Mouse (Mus musculus) c-Kit-positive CD71-positive TER-119-negative erythroid progenitor cells, embryonic 14.5 days (primary cell): ENCODE measurements at regions not wholly inside any gene's neighbourhood (a gene's known extent, or its start where the extent isn't known, plus 50 kb on each side); places are given as distances from the start of the nearest gene placed in this dataset.

Experiments
- DNase-seq: peaks from one replicate; pipeline ENCODE4 v3.0.0-alpha.2; 2013; ENCODE audit warnings: low read depth

DNA sequence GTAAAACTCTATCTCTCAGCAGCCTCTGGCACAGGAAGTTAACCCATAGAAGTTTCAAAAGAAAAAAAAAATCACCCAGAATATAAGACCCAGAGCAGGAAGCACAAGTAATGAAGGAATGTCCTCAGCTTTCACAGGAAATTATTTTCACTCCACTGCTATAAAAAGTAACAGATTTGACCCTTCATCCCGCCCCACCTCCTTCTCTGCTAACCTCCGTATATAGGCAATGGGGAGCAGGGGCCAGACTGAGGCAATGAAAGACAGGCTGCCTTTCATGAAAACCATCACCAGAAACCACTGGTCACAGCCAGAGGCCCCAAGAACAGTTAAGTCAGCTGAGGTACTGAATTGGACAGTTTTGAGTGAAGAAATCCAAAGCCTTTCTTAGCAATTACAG is 654.9 kb downstream of the Gsdmc2 start:
- no peak for DNase-seq

DNA sequence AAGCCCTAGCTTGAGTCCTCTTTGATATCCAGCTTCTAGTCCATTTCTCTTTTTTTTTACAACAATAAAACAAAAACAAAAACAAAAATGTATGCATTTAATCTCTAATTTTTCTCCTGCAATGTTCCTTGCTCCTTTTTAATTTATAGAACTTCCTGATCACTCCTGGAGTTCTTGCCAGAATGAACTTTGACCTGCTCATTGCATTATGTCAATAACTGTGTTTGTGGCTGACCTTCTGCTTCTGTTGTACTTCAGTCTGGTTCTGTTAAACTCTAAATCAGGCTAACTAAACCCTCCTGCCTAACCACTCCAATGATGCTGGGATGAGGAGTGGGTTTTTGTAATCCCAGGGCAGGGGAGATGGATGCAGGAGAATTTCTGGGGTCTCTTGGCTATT is 674.0 kb downstream of the Gsdmc2 start:
- DNase-seq, result no peak

DNA sequence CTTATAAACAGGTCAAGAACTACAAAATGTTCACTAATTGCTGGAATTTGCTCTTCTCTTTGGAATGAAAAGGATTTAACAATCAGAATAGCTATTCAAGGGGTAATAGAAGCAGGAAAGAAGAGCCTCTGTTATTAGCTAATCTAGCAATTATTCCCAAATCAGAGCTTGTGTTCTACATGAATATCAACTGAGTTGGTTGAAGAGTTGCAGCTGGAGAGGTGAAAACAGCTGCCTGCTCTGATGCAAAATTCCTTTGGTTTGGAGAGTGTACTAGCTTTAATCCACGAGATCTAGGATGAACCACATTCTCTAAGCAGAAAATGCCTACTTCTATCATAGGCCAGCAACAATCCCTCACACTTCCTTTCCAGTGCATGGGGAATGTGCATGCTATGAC is 674.8 kb downstream of the Gsdmc2 start:
- DNase-seq, result no peak

DNA sequence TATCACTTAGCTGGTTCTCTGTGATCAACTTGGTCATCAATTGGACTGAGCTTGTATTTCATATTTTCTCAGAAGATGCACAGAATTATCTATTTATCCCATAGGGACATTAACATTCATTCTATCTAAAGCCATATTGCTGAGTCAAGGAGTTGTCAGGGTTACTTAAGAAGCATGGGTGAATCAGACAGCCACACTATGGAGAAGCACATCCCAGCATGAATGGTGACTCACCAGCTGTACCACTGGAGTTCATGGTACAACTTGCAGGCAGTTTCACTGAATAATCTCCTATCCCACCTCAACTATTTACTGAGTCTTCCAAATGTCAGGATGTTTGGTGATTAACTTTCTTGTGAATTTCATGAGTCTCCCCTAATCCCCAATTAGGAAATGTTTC is 678.6 kb downstream of the Gsdmc2 start:
- DNase-seq, result no peak

DNA sequence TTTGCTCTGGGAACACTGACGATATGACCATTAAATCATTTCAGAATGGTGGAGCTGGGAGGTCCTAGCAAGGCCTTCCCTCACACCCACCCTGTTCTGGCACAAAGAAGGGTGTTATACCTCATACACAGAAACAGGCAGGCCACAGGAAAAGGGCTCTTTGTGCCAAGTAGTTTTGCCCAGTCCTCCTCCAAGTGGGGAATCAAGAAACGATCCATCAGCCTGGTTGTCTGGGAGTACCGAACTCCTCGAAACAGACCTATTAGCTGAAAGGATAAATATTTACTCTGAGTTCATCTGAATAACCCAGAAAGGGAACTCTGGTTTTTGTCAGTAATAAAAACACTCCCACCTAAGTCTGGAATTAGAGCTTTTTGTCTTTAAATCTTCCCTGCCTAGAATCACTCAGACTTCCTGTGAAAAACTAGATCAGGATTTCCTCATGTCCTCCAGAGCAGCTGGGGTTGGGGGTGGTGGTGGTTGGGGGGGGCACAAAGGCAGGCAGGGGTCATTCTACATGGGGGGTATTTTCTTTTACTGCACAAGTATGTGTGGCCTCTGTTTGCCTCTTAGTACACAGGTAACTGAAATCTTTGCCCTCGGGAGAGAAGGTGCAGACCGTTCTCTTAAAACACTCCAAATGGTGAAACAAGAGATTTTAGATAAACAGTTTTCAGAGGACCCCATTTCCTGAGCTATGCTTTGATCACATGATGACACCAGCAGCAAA is 681.3 kb downstream of the Gsdmc2 start:
- DNase-seq, result no peak

DNA sequence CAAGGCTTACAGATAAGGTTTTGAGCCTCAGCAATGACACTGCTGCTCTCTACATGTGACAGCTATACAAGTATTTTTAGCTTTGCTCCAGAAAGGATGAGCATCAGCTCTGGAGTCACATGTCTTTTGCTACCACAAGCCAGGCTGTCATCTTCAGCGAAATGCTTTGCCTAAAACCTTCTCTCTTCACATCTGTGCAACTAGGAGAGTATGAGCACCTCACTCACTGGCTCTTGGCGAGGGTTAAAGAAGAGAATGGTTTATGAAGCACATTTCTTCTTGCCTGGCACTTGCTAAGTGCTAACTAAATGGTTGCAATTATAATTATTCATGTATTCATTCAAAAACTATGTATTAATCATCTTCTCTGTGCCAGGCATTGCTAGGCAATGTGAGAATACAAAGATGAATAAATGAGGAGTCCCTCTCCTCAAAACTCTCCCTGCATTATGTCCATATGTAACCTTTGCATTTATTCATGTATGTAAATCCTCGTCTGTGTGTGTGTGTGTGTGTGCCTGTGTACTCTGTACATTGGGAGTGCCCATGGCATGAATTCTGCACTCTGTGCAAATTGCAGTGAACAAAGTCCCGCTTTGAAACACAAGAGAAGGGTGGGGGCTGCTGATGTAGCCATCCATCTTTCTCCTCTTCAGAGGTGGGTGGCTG is 682.0 kb downstream of the Gsdmc2 start:
- DNase-seq, result no peak

DNA sequence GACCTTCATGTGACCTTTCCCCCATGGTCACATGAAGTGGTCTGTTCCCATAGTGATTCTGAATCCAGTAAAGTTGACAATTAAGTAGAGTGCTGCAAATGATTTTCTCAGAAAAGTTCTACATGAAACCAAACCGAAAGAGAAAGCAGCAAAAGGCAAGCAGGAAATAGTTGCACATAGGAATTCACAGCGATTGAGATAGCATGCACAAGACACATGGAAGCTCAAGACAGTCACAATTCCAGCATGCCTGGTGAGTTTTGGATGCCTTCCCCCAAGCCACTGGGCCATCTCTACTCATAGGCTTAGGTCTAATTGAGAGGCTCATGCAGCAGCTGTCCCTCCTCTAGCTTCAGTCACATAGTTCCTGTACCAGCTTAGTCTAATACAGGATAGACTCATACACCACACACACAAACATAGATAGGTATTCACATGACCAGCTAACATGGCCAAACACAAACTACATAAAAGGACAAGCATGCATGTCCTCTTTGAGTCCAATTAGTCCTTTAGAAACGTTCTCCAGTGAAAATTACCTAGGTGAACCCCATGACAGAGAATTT is 721.8 kb downstream of the Gsdmc2 start:
- no peak for DNase-seq

DNA sequence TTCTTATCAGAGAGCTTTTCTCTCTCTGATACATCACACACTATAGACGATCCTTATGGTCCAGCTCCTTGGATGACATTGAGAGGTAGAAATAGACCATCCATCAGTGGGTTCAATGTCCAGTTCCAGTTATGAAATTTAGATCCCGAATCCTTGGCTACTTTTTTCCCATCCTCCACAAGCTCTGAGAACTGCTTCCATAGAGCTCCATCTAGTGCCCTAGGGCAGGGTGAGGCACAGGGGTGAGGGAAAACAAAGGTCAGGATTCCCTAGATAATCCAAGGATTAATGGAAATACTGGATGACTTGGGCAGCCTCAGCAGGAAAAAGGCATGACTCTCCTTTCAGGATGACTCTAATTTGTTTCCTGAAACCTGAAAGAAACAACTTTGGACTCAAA is 732.1 kb downstream of the Gsdmc2 start:
- DNase-seq, result no peak

DNA sequence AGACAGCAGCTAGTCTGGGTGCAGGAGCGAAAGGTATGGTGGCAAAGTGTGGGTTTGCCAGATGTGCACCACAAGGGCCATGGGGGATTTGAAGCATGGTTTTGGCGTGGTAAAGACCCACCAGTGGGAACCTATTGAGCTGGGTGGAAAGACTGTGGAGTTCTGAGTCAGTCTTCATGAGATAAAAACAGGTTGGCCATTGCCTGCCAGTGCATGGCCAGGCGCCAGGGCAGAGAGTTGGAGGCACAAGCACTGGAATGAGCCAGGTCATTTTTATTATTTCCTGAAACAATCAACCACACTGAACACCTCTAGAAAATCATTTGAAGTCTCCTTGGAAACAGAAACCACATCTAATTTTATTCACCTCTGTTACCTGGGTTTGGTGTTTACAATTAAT is 744.9 kb downstream of the Gsdmc2 start:
- no peak for DNase-seq

DNA sequence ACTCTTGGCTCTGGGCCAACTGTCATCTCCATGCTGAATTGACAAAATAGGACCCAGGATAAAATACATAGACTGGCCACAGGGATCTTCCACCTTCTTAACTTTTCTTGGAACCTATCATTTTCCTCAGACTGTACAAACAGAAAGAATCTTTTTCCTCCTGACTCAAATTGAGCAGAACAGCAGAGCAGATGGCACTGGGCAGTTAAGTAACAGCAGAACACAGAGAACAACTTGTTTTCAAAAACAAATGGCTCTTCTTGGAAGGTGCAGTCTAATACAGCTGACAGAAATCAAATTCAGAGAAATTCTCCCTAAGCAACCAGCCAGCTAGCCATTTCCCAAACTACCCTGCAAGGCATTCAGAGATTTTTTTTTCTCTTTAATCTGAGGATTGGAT is 763.0 kb downstream of the Gsdmc2 start:
- no peak for DNase-seq

DNA sequence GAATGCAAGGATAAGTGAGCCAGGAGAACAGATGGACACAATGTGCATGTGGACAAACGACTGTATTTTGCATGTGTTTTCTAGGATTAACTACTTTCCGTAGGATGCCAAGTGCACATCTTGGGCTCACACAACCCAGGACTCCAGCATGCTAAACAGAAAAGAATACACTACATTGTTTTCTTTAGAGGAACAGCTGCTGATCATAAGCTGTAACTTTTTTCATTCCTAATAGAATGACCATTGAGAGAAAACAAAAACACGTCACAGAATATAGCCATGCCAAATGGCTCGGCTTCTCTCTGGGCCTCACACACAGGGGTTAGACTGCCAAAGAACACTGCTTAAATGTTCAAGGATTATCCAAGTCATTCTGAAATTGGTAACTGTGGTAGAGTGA is 765.2 kb downstream of the Gsdmc2 start:
- DNase-seq, result no peak

DNA sequence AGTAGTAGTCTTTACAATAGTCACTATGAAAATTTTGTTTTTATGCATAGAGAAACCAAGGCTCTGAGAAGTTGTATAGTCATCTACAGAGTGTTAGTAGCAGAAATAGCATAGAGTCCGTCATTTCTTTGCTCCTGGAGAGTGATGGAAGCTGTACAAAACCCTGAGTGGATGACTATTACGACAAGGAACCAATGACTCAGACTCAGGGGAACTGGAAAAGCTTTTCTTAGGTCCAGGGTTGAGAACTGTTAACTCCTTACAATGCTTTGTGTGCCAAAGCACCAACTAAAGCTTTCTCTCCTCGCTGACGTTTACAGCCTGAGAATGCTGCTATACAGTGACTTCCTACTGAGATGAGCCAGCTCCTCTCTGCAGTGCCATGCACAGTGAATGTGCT is 773.1 kb downstream of the Gsdmc2 start:
- DNase-seq, result no peak

DNA sequence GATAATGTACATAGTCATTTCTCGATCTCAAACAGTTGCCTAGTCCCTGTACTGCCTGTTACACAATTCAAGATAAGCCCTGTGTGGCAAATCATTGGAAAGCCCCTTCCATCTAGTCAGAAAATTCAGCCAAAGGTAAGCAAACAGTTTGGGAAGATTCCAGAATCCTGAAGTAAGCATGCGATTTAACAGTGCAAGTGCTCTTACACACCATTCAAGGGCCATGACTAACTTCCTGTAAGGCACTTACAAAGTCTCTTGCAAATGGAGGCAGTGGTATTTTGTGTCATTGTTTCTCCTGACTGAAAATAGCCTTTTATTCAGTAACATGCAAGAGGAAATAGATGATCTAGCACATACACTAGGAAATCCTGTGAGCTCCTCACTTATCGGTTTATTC is 777.9 kb downstream of the Gsdmc2 start:
- DNase-seq, result no peak

DNA sequence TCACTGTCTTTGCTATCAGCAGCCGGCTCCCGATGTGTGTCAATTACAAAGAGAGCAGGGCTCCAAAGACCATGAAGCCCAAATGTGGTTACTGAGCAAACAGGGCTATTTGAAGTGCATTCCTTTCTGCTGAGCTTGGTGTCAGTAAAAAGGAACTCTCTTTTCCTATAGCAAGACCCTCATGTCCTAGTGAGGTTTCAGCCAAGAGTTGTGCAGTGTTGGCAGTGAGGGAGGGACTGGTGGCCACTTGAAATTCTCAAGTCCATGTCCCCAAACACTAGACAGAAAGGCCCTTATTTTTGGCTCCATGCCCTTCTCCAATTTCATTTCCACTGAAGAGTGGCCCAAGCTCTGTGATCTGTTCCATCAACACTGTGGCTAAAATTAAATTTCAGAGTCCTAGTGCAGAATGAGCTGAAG is 778.9 kb downstream of the Gsdmc2 start:
- DNase-seq, result no peak

DNA sequence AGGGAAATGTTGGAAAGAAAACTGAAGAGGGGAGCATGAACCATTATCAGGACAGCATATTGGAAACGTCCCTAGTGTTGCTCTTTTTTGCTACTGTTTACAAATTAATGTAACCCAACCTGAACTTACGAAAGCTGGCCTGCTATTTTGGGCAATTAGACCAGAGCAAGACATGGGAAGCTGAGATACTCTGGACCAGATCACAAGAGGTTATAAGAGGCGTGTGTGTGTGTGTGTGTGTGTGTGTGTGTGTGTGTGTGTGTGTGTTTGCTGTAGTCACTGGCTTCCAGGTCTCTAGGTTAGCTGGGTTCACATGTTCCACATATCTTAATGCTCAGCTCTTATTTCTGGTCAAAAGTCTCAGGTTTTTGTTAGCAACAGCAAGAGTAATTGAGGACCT is 783.1 kb downstream of the Gsdmc2 start:
- no peak for DNase-seq

DNA sequence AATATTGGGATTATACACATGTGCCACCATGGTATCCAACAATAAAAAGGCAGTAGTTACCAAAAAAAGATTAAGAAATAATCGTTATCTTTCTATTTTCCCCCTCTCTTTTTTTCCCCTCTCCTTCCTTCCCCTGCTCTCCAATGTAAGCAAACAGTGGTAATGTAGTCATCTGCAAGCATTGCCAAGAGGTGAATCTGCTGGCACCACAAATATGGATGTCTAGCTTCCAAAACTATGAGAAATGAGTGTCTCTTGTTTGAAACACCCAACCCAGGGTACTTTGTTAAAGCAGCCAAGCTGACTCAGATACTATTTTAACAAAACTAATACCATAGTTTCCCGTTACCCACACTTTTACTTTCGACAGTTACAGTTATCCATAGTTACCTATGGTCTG is 784.2 kb downstream of the Gsdmc2 start:
- DNase-seq, result no peak

DNA sequence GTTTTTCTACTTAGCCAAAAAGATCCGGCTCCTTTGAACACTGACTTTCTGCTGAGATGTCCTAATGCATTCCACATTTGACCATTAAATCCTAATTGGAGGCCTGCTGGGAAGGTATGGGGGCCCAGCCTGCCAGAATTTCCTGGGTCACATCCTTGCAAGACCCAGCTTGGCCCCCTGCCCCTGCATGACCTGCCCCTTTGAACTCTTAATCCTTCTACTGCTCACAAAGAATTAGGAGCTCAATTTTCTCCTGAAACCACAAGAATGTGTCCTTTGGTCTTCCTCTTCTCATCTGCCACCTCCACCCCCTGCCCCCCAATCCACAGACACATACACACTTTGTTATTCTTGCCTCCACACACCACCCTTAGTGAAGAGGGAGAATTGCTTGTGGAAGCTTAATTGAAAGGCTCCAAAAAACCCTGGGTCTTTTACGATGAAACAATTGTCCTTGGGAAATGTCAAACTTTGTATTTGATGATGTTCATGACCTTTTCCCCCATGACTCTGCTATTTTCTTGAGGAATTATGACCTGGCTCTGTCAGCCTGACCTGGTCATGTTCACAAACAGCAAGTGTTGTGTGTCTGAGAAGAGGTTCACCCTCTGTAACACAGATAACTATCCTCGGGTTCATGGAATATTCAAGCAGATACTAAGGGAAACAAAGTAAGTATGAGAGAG is 792.3 kb downstream of the Gsdmc2 start:
- no peak for DNase-seq

DNA sequence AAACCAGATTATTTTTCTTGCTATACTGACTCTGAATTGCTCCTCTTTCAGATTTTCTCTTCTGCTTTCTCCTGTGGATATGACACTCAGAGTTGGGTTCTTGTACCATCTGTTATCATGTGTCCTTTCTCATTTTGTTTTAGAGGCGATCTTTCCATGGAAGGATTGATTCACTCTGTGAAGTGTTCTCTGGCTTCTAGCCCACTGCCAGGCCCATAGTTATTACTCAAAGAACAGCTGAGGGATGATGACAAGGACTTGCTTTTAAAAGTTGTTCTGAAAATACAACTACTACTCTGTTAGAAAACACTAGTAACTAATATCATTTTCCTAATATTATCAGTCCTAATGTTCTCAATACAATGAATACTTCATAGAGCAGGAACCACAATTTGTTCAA is 794.9 kb downstream of the Gsdmc2 start:
- no peak for DNase-seq

DNA sequence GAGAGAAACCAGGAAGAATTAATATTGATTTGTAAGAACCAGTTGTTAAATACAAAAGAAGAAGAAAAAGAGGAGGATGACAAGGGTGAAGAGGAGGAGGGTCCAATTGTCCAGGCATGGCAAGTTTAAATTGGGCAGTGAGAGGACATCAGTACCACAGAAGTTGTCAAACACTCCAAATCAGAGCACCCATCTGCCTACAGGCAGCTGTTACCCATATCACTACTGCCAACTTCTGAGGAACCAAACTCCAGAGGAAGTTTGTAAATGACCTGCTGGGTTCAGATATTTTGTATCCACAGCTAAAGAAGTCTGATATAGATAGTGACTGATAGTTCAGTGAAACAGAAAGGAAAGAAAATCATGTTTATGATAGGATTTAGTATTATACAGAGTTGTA is 802.6 kb downstream of the Gsdmc2 start:
- no peak for DNase-seq

DNA sequence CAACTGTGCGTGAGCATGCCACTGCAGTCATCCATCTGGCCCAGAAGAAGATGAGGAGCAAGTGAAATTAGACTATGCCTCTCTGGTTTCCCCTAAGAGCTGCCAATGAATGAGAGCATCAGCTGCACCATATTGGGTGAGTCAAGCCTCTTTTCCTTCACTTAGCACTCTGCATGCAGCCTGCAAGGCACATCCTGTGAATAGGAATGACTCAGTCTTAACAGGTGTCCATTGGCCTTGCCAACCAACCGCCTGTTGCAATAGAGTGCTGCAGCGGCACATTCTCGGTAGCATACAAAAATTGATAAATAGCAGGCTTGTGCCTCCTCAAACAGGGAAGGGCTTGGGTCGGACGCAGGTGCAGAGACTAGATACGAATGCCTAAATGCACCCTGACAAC is 808.7 kb downstream of the Gsdmc2 start:
- DNase-seq, result no peak

DNA sequence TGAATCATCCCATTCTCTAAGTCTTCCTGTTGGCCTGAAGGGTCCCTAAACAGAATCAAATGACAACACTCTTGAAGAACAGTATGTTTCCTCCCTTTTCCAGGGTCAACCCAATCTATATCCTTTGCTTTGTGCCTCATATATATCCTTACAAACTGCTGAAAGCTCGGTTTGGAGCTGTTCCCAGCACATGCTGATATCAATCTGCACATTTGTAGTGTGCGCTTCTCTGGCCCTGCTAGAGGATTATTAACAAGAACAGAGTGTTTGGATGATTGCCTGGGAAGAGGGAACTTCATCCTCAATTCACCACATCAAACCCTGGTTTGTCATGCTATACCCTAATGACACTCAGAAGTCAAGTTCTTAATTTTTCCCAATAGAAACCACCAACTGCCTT is 824.2 kb downstream of the Gsdmc2 start:
- no peak for DNase-seq

DNA sequence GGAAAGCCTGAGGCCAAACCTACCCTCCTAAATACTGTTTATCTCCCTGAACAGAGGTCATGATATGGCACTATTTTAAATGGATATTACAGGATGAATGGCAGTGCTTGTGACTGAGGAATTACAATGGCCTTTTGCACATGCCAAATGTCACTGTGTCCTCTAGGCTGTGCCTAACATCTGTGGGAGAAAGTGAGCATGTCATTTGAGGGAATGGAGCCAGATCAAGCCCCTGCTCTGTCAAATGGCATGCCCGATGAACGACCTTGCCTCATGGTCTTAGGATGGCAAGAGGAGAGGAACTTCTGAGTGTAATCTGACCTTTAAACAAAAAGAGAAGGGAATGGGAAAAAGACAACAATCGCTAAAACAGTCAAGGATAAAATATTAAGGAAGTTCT is 827.0 kb downstream of the Gsdmc2 start:
- no peak for DNase-seq
